Mouse (Mus musculus) CH12.LX (cell line): ENCODE results near the gene Errfi1.

Experiments
- BHLHE40 ChIP-seq: IDR thresholded peaks from 2 replicates; pipeline ENCODE4 v1.6.1; 2011; ENCODE audit warnings: mild to moderate bottlenecking, low read depth, low read length, improper control_type of control experiment
- CHD2 ChIP-seq: IDR thresholded peaks from 2 replicates; pipeline ENCODE4 v1.6.1; 2011; ENCODE audit warnings: low read length, improper control_type of control experiment
- CTCF ChIP-seq, 2 experiments: IDR thresholded peaks in 1 of 2; conservative IDR thresholded peaks in 1 of 2; 2 replicates each; pipeline ENCODE4 v1.5.1; 2011 to 2012; ENCODE audit warnings: low read depth in 2 of 2, low read length in 2 of 2, improper control_type of control experiment in 1 of 2, inconsistent platforms in 1 of 2, mild to moderate bottlenecking in 1 of 2, moderate library complexity in 1 of 2
- HCFC1 ChIP-seq: IDR thresholded peaks from 2 replicates; pipeline ENCODE4 v1.6.1; 2012; ENCODE audit warnings: low read depth, mild to moderate bottlenecking, inconsistent platforms, low read length, improper control_type of control experiment
- MAFK ChIP-seq: IDR thresholded peaks from 2 replicates; pipeline ENCODE4 v1.6.1; 2011; ENCODE audit warnings: low read length, improper control_type of control experiment; ENCODE audit not compliant: insufficient replicate concordance
- MAZ ChIP-seq: IDR thresholded peaks from 2 replicates; pipeline ENCODE4 v1.6.1; 2012; ENCODE audit warnings: low read depth, mild to moderate bottlenecking, inconsistent platforms, low read length, improper control_type of control experiment, moderate library complexity
- POLR2A ChIP-seq: IDR thresholded peaks from 2 replicates; pipeline ENCODE4 v1.6.1; 2011; ENCODE audit warnings: low read depth, mild to moderate bottlenecking, improper control_type of control experiment, low read length
- UBTF ChIP-seq: IDR thresholded peaks from 2 replicates; pipeline ENCODE4 v1.6.1; 2012; ENCODE audit warnings: low read depth, mild to moderate bottlenecking, inconsistent platforms, low read length, improper control_type of control experiment, moderate library complexity
- USF2 ChIP-seq: conservative IDR thresholded peaks from 2 replicates; pipeline ENCODE4 v1.6.1; 2011; ENCODE audit warnings: low read depth, low read length, improper control_type of control experiment

- TF ChIP-seq POLR2A: no peak
- TF ChIP-seq USF2: no peak
- no peak for TF ChIP-seq CHD2
- no peak for TF ChIP-seq MAFK
- TF ChIP-seq BHLHE40: no peak
- no peak for TF ChIP-seq HCFC1
- no peak for TF ChIP-seq UBTF
- TF ChIP-seq CTCF (conservative IDR thresholded peaks at IDR 0.05 in 1 of 2, IDR thresholded peaks at IDR 0.05 in 1 of 2; ENCODE audit: low read depth in 2 of 2, low read length in 2 of 2): no peak
- no peak for TF ChIP-seq MAZ
Measured at GRCm38 (mm10) chr4:150889955-150890315, 36.2 kb downstream of the Errfi1 start.
